Mouse (Mus musculus) cerebellum, adult 9-10 months (tissue): ENCODE measurements at regions not wholly inside any gene's neighbourhood (a gene's known extent, or its start where the extent isn't known, plus 50 kb on each side); places are given as distances from the start of the nearest gene placed in this dataset.
A peak's percentile ranks its signal among the peaks of the same experiment; 100 is the strongest.

ENCODE experiments used
- DNase-seq: peaks from one replicate; pipeline ENCODE4 v3.0.0; 2022

GRCm38 (mm10) chr3:71590840-71591239 lies 1376.8 kb downstream of the Sis start:
- no peak for DNase-seq

GRCm38 (mm10) chr3:71563820-71564418 lies 1403.7 kb downstream of the Sis start:
- no peak for DNase-seq

- no peak for DNase-seq
These were observed 1404.8 kb downstream of the Sis start for GRCm38 (mm10) chr3:71562901-71563300.

DNA sequence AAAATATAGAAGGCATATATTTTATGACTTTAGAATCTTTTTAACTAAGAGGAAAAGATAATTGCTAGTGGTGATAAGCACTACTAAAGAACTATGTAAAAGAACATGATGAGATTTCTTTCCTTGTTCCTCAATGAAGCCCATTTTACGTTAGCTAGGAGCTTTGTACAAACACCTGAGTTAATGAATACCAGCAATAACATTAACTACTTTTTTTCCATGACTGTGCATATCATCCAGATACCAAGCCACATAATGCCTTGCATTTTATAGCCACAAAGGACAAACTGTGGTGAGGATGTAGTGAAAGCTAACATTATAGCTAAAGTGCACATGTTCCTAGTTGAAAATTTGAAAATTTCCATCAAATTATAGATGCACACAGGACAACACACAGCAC lies 1421.8 kb downstream of the Sis start:
- DNase-seq, result no peak

DNA sequence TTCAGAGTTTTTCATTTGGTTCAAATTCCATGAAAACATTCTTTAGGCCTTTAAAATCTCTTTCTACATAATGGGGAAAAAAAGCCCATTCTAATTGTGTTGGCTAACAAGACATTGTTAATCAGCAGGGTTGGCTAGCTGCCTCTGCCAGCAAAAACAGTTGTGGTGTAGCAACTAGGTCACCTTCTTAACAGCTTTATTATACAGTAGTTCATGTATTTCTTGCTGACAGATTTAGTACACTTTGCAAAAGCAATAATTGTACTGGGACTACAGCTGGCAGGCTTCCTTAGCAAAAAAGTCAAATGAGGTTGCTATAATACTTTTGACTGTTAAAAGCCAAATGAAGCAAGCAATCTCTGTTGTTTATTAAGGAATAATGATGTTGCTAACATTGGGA lies 1454.8 kb downstream of the Sis start:
- DNase-seq, result peak; percentile 1
